Mouse (Mus musculus): ENCODE results near the gene Dnajc2.
"Not testable (repeated sequence)": the region's sequence is repeated elsewhere in the genome, so short reads cannot be mapped to it uniquely, and the experiment has no call there.

The Dnajc2 gene

GRCm38 (mm10) chr5:21743606-21744005, 41.4 kb downstream of the Dnajc2 start:
- no peak for DNase-seq (ENCODE audit: extremely low read depth, low read depth, low spot score)

DNA sequence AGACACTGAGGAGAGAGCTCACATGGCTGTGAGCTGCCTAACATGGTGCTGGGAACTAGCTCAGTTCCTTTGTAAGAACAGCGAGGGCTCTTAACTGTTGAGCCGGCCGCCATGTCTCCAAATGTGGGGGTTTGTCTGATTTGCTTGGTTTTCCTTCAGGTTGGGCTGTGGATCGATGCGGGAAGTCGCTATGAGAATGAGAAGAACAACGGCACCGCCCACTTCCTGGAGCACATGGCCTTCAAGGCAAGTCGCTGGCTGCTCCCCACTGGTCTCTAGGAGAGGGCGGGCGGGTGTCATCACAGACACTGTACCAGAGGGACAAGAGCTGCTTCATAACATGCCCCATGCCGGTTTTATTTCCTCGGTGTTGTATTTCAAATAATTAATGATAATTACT, 45.2 kb downstream of the Dnajc2 start:
- no peak for DNase-seq (ENCODE audit: extremely low read depth, low read depth, low spot score)

DNA sequence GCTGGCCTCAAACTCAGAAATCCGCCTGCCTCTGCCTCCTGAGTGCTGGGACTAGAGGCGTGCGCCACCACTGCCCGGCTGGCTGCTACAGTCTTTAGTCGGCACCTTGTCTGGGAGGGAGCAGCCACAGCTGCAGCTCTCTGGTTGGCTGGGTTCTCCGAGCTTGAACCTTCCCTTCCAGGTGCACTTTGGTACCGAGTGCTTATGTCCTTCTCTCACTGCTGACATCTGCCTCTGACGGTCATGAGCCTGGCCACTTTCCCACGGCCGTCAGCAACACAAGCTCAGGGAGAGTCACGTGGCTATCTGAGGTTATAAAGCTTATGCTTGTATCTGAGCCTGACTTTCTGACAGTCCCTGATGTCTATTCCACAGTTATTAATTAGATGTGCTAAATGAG, 45.9 kb downstream of the Dnajc2 start:
- DNase-seq (ENCODE audit: extremely low read depth, low read depth, low spot score): no peak

DNA sequence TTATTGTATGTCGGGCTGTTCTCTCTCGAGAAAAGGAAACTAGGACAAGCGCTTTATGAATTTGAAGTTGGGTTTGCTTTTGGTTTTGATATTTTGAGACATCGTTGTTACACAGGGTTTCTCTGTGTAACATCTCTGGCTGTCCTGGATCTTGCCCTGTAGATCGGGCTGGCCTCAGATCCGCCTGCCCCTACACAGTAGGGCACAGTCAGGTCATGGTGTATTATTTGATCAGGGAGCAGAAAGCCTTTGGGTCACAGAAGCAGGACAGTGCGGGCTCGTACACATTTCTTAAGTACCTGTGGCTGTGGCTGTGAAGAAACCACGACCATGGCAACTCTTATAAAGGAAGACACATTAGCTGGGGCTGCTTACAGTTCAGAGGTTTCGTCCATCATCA, 47.4 kb downstream of the Dnajc2 start:
- no peak for DNase-seq (ENCODE audit: extremely low read depth, low read depth, low spot score)

DNA sequence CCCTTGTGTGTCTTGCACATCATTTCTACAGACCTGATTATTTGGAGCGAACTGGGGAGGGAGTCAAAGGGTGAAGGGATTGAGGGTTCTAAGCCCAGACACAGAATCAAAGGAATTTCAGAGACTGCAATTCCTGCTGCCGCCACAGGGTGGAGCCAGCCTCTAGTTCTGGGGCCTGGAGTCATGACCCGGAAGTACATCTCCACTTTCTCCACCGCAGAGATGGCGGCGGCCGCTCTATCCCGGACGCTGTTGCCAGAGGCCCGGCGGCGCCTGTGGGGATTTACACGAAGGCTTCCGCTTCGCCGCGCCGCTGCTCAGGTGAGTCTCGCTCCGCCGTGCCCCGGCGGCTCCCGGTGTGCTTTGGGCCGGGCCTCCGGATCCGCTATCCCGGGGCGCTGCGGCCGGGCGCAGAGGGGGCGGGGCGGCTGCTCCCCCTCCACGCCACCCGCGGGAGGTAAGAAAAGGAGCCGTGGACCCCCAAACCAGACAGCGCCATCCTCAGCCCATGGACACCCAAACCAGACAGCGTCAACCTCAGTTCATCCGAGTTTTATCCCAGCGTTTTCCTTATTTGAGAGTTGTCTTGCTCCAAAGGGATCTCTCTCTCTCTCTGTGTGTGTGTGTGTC, 48.0 kb downstream of the Dnajc2 start, which contains the start of gene Pmpcb:
Gene Pmpcb, plus strand, starts transcription at position 186 of the 630 bp plus-strand sequence.
- no peak for DNase-seq (ENCODE audit: extremely low read depth, low read depth, low spot score)

DNA sequence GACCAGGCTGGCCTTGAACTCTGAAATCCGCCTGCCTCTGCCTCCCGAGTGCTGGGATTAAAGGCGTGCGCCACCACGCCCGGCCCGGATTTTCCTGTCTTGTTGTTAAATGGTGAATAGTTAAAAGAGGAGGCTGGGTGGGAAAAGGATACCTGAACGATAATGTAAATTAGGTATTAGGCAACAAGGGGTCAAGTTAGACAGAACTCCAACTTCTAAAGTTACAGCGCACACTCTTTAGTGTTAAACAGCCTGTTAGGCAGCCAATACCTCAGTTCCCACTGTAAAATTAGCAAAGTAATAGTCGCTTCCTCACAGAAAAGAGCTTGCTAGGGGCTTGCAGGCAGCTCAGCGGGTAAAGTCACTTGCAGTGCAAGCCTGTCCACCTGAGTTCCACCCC, 49.0 kb downstream of the Dnajc2 start:
- no peak for DNase-seq (ENCODE audit: extremely low read depth, low read depth, low spot score)

- DNase-seq (ENCODE audit: extremely low read depth, low read depth, low spot score): no peak
Measured at GRCm38 (mm10) chr5:21735584-21735983, 49.5 kb downstream of the Dnajc2 start.

DNA sequence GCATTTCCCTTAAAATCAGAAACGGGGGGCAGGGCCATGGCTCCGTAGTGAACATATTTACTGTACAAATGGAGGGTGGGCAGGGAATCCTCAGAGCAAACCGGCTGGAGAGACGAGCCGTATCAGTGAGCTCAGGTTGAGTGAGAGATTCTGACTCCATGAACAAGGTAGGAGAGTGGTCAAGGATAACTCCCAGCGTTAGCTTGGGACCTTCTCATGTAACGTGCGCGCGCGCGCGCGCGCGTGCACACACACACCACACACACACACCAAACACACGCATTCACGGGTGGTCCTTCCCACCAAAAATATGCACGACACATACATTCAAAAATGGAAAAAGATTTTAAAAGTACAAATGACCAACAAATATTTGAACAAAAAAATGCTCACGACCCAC, 50.0 kb downstream of the Dnajc2 start:
- no peak for DNase-seq (ENCODE audit: extremely low read depth, low read depth, low spot score)

GRCm38 (mm10) chr5:21732930-21733329, 52.1 kb downstream of the Dnajc2 start:
- DNase-seq (ENCODE audit: extremely low read depth, low read depth, low spot score): no peak

GRCm38 (mm10) chr5:21732177-21732911, 52.7 kb downstream of the Dnajc2 start:
- no peak for DNase-seq (ENCODE audit: extremely low read depth, low read depth, low spot score)

DNA sequence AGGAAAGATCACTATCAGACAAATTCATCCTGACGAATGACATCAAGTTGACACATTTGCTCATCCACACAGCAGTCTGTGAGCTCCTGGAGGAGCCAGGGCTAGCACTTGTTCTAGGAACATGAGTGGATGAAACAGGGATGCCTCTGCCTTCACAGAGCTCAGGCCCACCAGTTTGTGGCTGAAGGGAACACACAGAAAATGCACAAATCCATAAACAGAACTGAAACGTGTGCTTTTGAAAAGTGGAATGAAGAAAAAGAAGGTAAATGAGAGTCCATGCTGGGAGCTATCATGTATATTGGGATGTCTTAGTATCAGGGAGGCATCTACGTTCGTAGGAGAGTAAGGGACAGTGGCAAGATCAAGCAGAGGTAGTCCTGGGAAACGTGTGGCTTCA, 55.9 kb downstream of the Dnajc2 start:
- no peak for DNase-seq (ENCODE audit: extremely low read depth, low read depth, low spot score)

DNA sequence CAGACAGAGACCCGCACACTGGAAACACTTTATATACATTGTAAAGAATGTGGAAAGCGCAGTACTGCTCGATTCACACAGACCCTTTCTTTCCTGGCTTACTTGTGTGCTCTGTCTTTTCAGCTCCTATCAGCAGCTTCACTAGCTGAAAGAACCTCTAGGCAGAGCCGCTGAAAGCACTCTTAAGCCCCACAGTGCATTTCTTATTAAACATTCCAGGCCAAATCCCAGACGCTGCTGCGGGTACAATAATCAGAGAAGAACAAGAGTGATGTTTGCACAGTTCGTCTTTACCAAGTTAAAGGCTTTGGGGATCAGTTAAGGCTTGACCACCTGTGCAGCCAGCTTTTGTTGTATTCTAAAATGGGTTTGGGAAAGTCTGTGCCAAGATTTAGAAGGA, 60.2 kb downstream of the Dnajc2 start:
- DNase-seq (ENCODE audit: extremely low read depth, low read depth, low spot score): no peak

DNA sequence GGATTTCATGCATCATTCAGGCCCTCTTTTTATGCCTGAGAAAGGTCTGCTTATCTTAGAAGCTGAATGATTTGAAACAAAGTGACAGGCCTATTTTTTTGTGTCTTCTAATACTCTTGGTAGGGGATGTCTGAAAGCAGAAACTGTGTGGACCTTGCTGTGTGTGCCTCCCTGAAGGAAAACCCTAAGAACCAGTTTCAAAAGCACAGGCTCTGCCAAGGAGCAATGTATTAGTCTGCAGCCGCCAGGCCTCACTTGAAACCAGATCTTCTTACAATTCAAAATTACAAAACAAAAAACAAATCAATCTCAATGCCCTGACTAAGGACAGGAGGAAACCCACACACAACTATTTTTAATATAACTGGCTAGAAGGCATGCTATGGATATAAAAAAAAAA, 60.6 kb downstream of the Dnajc2 start:
- no peak for DNase-seq (ENCODE audit: extremely low read depth, low read depth, low spot score)

GRCm38 (mm10) chr5:21719209-21719608, 65.8 kb downstream of the Dnajc2 start:
- DNase-seq (ENCODE audit: extremely low read depth, low read depth, low spot score): no peak

DNA sequence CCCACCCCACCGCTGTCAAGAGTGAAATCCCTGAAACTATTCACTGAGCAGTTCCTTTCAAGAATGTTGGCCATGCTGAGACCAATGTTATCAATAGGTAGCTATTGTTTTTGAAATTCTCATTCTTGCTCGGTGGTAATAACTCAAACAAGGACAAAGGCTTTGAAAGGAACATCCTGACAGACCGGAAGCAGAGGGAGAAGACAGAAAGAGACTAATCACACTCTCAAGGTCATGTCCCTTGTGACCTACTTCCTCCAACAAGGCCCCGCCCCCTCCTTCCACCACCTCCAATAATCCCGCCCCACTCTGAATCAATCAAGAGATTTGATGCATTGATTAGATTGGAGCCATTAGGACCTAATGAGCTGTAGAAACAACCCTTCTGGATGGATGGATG, 66.5 kb downstream of the Dnajc2 start:
- DNase-seq (ENCODE audit: extremely low read depth, low read depth, low spot score): no peak

DNA sequence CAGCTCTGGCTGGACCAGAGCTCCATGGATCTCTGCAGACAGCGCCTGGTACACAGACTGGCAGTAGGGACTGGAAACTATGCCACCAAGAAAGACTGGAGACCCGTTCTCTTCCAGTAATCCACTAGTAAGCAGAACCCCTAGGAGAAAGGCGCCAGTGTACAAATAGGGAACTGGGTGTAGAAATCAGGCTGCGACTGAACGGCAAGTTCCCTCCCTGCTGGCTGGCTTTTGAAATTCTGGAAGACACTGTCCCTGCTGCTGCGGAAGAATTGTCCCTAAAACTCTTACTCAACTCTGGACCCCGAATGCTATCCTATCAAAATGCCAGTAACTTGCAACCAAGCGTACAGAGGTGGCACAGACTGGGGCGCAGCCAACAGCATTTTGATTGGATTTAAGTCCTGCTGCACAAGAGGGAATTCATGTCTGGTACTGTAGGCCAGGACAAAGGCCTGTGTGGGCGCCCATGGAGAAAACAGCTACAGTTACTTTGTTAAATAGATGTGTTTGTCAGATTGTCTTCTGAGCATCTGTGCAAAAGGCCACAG, 67.8 kb downstream of the Dnajc2 start:
- no peak for DNase-seq (ENCODE audit: extremely low read depth, low read depth, low spot score)

DNA sequence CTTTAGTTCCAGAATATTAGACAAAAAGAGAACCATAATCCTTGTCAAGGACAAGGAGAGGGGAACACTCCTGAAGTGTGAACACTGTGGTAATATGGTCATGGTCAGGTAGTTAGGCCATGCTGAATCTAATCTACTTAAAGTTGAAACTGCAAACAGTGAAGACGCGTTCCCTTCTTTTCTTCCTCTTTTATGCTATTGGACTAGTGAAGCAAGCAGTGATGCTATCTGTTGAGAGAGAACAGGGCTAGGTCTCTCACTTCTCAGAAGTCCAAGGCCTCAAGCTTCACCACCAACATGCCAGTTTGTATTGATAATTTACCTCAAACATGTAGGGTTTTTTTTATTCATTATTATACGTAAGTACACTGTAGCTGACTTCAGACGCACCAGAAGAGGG, 70.6 kb downstream of the Dnajc2 start:
- DNase-seq (ENCODE audit: extremely low read depth, low read depth, low spot score): no peak

DNA sequence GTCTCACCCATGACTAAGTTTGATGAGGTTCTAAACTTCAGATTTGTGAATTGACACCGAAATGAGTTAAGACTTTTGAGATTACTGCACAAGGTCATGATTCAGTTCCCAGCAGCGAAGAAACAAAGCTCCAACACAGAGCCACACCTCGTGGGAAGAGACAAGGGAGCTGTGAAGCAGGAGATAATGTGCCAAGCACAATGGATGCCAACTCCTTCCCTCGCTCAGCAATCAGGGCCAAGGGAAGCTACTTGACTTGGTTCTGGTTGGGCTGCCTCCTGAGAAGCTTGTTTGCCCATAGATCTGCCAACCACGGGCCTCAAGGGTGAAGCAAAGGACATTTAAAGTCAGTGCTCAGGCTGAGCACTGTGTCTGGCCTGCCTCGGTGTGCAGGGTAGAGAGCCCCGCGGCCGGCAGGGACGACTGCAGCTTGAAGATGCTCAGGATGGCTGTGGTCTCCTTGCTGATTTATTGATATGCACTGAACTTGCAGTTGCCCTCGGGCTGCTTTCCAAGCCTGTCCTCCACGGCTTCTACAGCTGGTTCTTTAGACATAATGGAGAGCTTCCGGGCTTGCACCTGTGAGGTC, 72.8 kb downstream of the Dnajc2 start:
- DNase-seq (ENCODE audit: extremely low read depth, low read depth, low spot score): no peak

- not testable (repeated sequence) for DNase-seq (ENCODE audit: extremely low read depth, low read depth, low spot score)
Measured at GRCm38 (mm10) chr5:21708011-21708410, 77.0 kb downstream of the Dnajc2 start.

Data from fat pad, adult 2 months (tissue).